Mouse (Mus musculus): Measurements from ENCODE around the gene Cdc42bpb. TPM values are rescaled to one million over a fixed set of nuclear protein-coding genes. Genes with fewer than 3 reads are reported as not detected.

The Cdc42bpb gene
- total RNA-seq, 2 experiments from 2014 or later: 113 to 138 TPM

- DNase-seq (ENCODE audit: low spot score in 2 of 2): no peak
Observed at GRCm38 (mm10) chr12:111349540-111350231, 27.8 kb downstream of the Cdc42bpb start.

- DNase-seq (ENCODE audit: low spot score in 2 of 2): no peak
Observed at GRCm38 (mm10) chr12:111343956-111344355, 33.6 kb downstream of the Cdc42bpb start.

- DNase-seq (ENCODE audit: low spot score in 2 of 2): no peak
Observed at GRCm38 (mm10) chr12:111340692-111341091, 36.8 kb downstream of the Cdc42bpb start.

- DNase-seq (ENCODE audit: low spot score in 2 of 2): no peak
Observed at GRCm38 (mm10) chr12:111337864-111338354, 39.6 kb downstream of the Cdc42bpb start.

- no peak for DNase-seq (ENCODE audit: low spot score in 2 of 2)
Observed at GRCm38 (mm10) chr12:111333020-111333605, 44.4 kb downstream of the Cdc42bpb start.

- no peak for DNase-seq (ENCODE audit: low spot score in 2 of 2)
Observed at GRCm38 (mm10) chr12:111332443-111332842, 45.1 kb downstream of the Cdc42bpb start.

GRCm38 (mm10) chr12:111331573-111331972, 45.9 kb downstream of the Cdc42bpb start:
- no peak for DNase-seq (ENCODE audit: low spot score in 2 of 2)

GRCm38 (mm10) chr12:111329281-111329680, 48.2 kb downstream of the Cdc42bpb start:
- no peak for DNase-seq (ENCODE audit: low spot score in 2 of 2)

- no peak for DNase-seq (ENCODE audit: low spot score in 2 of 2)
Observed at GRCm38 (mm10) chr12:111328360-111328759, 49.2 kb downstream of the Cdc42bpb start.

- no peak for DNase-seq (ENCODE audit: low spot score in 2 of 2)
Observed at GRCm38 (mm10) chr12:111325744-111326424, 51.6 kb downstream of the Cdc42bpb start.

GRCm38 (mm10) chr12:111324949-111325348, 52.6 kb downstream of the Cdc42bpb start:
- DNase-seq (ENCODE audit: low spot score in 2 of 2): no peak

- DNase-seq (ENCODE audit: low spot score in 2 of 2): no peak
Observed at GRCm38 (mm10) chr12:111324536-111324935, 53.0 kb downstream of the Cdc42bpb start.

- no peak for DNase-seq (ENCODE audit: low spot score in 2 of 2)
Observed at GRCm38 (mm10) chr12:111323423-111323822, 54.1 kb downstream of the Cdc42bpb start.

- no peak for DNase-seq (ENCODE audit: low spot score in 2 of 2)
Observed at GRCm38 (mm10) chr12:111321832-111322231, 55.7 kb downstream of the Cdc42bpb start.

GRCm38 (mm10) chr12:111320549-111320948, 57.0 kb downstream of the Cdc42bpb start:
- no peak for DNase-seq (ENCODE audit: low spot score in 2 of 2)

- no peak for DNase-seq (ENCODE audit: low spot score in 2 of 2)
Observed at GRCm38 (mm10) chr12:111317694-111318093, 59.8 kb downstream of the Cdc42bpb start.

- no peak for DNase-seq (ENCODE audit: low spot score in 2 of 2)
Observed at GRCm38 (mm10) chr12:111314273-111314672, 63.2 kb downstream of the Cdc42bpb start.

- DNase-seq (ENCODE audit: low spot score in 2 of 2): no peak
Observed at GRCm38 (mm10) chr12:111311775-111312174, 65.7 kb downstream of the Cdc42bpb start.

- DNase-seq (ENCODE audit: low spot score in 2 of 2): no peak
Observed at GRCm38 (mm10) chr12:111309931-111310330, 67.6 kb downstream of the Cdc42bpb start.

- no peak for DNase-seq (ENCODE audit: low spot score in 2 of 2)
Observed at GRCm38 (mm10) chr12:111309256-111309655, 68.3 kb downstream of the Cdc42bpb start.

GRCm38 (mm10) chr12:111306821-111307220, 70.7 kb downstream of the Cdc42bpb start:
- peak in 1 of 2 experiments; percentile 53 for DNase-seq (ENCODE audit: low spot score in 2 of 2)
